26 mouse cellular contexts compared by ENCODE assay signal in the genomic region with DNA sequence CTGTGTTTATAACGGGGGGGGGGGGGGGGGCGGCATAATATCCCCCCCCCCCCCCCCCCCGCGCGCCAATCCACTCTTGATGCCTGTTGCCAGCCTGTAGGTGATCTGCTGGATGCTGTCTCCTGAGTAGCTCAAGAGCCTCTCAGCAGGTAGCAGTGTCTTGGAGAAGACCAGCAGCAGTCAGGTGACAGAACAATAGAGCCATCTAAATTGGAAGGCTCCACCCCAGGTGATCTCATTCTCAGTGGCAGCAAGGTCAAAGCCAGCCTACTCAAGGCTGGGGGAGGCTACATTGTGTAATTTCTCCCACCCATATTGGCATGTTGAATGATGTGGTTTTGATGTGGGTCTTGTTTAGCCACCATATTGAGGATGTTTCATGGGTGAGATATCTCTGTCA.
"Had no signal": no experiment of that assay in that cellular context is flagged by ENCODE, and none has a peak within 500 bp of the region (broad histone marks: within the 10 kb centered on the region; RNA-seq: fewer than 3 reads in every experiment).

No protein-coding gene starts in this region.

- H3K27me3 ChIP-seq: embryonic facial prominence, embryonic 12.5 days; embryonic facial prominence, embryonic 13.5 days; embryonic facial prominence, embryonic 15.5 days; forebrain, embryonic 12.5 days; forebrain, embryonic 13.5 days; forebrain, embryonic 15.5 days had no signal

- DNase-seq: cerebellum, adult 9-11 months; cerebellum, postnatal 10 days; cerebellum, postnatal 14 days; cerebellum, postnatal 36 days; embryo, embryonic 11 days; forebrain, postnatal 0 days; gastrocnemius, adult 2 months; gastrocnemius, postnatal 10 days; gastrocnemius, postnatal 14 days; gastrocnemius, postnatal 25 days; gastrocnemius, postnatal 36 days; heart, adult 18-20 months; heart, adult 2 months had no signal

- H3K9me3 ChIP-seq: embryonic facial prominence, embryonic 10.5 days; embryonic facial prominence, embryonic 12.5 days; embryonic facial prominence, embryonic 13.5 days; embryonic facial prominence, embryonic 15.5 days; forebrain, embryonic 10.5 days; forebrain, embryonic 12.5 days; forebrain, embryonic 13.5 days; forebrain, embryonic 15.5 days; heart, embryonic 10.5 days had no signal

- H3K9ac ChIP-seq: embryonic facial prominence, embryonic 12.5 days; embryonic facial prominence, embryonic 13.5 days; embryonic facial prominence, embryonic 15.5 days; forebrain, embryonic 12.5 days; forebrain, embryonic 13.5 days; forebrain, embryonic 15.5 days; forebrain, postnatal 0 days had no signal

- ATAC-seq: forebrain, embryonic 13.5 days; forebrain, embryonic 14.5 days; forebrain, embryonic 15.5 days; forebrain, embryonic 16.5 days; forebrain, postnatal 0 days had no signal

- H3K4me3 ChIP-seq: embryonic facial prominence, embryonic 10.5 days; embryonic facial prominence, embryonic 12.5 days; embryonic facial prominence, embryonic 13.5 days; embryonic facial prominence, embryonic 15.5 days; erythroblast, embryonic 14.5 days; forebrain, embryonic 10.5 days; forebrain, embryonic 12.5 days; forebrain, embryonic 13.5 days; forebrain, embryonic 15.5 days; gastrocnemius, adult 2 months; heart, adult 2 months; heart, embryonic 10.5 days had no signal

- H3K4me2 ChIP-seq: embryonic facial prominence, embryonic 12.5 days; embryonic facial prominence, embryonic 13.5 days; embryonic facial prominence, embryonic 15.5 days; forebrain, embryonic 12.5 days; forebrain, embryonic 13.5 days; forebrain, embryonic 15.5 days; heart, embryonic 11.5 days had no signal

- H3K27ac ChIP-seq: embryonic facial prominence, embryonic 10.5 days; embryonic facial prominence, embryonic 12.5 days; embryonic facial prominence, embryonic 13.5 days; embryonic facial prominence, embryonic 15.5 days; forebrain, embryonic 10.5 days; forebrain, embryonic 12.5 days; forebrain, embryonic 13.5 days; forebrain, embryonic 15.5 days; gastrocnemius, adult 2 months; heart, adult 2 months; heart, embryonic 10.5 days had no signal

- H3K36me3 ChIP-seq: embryonic facial prominence, embryonic 10.5 days; embryonic facial prominence, embryonic 12.5 days; embryonic facial prominence, embryonic 13.5 days; embryonic facial prominence, embryonic 15.5 days; forebrain, embryonic 10.5 days; forebrain, embryonic 12.5 days; forebrain, embryonic 15.5 days; heart, embryonic 10.5 days had no signal

- H3K4me1 ChIP-seq: embryonic facial prominence, embryonic 10.5 days; embryonic facial prominence, embryonic 12.5 days; embryonic facial prominence, embryonic 13.5 days; embryonic facial prominence, embryonic 15.5 days; forebrain, embryonic 10.5 days; forebrain, embryonic 12.5 days; forebrain, embryonic 13.5 days; forebrain, embryonic 15.5 days; heart, embryonic 10.5 days had no signal
